Mouse (Mus musculus): ENCODE data around the gene Rpl9-ps6.

- TF ChIP-seq CTCF (IDR thresholded peaks at IDR 0.05; ENCODE audit: low read depth) (no peak), EP300 (optimal IDR thresholded peaks at IDR 0.05) (no peak)
Measured at GRCm38 (mm10) chr19:32452231-32452630, 14.1 kb downstream of the Rpl9-ps6 start.
